Mouse (Mus musculus) retina, embryonic 14.5 days (tissue): ENCODE results near the gene Togaram1.

Experiments
- DNase-seq: peaks from one replicate; pipeline ENCODE4 v3.0.0-alpha.2; 2015; ENCODE audit warnings: low spot score

Togaram1 gene

GRCm38 (mm10) chr12:65048799-65049198 is 83.2 kb downstream of the Togaram1 start:
- DNase-seq, result no peak

DNA sequence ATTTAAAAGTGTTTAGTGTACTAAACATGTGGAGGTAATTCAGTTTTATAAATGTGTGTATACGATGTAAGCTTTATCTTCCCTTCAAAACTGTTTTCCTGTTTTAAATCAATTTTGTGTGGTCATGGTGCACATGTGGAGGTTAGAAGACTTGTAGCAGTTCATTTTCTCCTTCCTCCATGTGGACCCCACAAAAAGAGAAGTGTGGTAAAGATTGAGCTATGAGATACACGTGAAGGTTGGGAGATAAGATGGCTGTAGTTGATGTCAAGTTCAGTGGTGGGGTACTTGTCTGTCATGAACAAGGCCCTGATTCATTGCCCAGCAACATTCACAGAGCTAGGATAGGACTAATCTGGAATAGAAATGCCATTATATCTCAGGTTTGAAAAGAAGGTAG is 92.6 kb downstream of the Togaram1 start:
- no peak for DNase-seq

DNA sequence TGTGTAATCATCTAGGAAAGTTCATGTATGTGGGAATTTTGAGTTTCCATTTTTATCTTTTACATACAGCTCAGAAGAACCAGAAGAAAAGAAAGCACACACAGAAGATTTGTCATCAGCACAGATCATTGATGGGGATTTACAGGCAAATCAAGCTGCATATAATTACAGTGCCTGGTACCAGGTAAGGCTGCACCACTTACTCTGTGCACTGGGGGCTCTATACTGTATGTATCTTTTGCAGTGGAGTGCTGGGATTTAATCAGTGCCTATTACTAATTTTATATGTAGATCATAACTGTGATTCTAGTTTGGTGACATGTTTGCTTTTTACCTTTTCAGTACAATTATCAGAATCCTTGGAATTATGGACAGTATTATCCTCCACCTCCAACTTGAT is 95.5 kb downstream of the Togaram1 start:
- no peak for DNase-seq

DNA sequence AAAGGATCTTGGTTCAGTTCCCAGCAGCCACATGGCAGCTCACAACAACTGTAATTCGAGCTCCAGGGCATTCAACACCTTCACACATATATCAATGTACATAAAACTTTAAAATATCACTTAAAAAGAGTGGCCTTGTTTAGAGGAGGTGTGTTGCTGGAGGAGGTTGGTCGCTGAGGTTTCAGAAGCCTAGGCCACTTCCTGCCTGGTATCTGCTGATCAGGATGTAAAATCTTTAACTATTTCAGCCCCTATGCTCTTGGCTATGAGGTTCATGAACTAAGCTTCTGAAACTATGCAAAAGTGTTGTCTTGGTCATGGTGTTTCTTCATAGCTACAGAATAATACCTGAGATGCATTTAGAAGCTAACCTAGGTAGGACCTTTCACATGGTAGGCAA is 99.6 kb downstream of the Togaram1 start:
- no peak for DNase-seq

DNA sequence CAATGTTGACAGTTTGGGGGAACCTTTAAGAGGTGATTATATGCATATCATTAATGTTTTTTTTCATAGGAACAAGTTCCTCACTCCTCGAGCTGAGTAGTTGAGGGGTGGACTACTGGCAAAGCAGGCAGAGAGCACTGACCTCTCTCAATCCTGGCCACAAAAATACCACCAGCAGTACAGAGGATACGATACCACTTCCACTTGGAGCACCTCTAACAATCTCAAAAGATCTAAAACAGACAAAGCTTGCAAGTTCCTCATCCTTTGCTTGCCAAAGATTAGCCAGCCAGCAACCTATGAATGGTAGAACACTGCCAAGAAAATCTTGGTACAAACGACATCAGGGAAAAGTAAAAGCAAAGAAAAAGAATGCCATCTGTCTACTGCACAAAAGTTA is 100.6 kb downstream of the Togaram1 start:
- no peak for DNase-seq

DNA sequence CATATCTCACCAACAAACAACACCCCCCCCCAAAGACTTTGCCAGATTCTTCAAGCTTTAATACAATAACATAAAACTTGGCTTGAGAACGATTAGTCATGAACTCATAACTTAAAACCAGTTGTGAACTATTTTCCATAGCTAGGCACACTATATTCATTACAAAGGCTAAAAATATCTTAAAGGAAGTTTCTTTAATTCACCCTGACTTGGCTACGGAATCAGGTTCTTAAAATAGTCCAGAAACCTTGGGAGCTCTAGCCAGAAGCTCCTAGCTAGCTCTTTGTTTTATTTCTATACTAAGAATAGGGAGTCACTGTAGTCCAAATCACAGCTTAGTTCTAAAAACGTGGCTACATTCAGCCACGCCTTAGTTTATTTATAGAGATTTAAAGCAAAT is 102.8 kb downstream of the Togaram1 start:
- DNase-seq, result no peak
